Mouse (Mus musculus) neural tube, embryonic 11.5 days (tissue): ENCODE measurements around the gene Slc12a8. TPM values are rescaled to one million over a fixed set of nuclear protein-coding genes. Genes with fewer than 3 reads are reported as not detected.

Experiments used
- ATAC-seq: fragments of 200-750 bp; cut with Nextera tagmentation; 2 replicates; pipeline ENCODE4 v1.8.0; 2017; ENCODE audit warnings: moderate number of reproducible peaks, mild to moderate bottlenecking, moderate TSS enrichment, moderate library complexity; ENCODE audit not compliant: insufficient read depth, low FRiP score, low TSS enrichment
- DNase-seq: peaks from one replicate; pipeline ENCODE4 v3.0.0-alpha.2; 2015; ENCODE audit warnings: low spot score
- H3K27ac ChIP-seq: fragments of 300-500 bp; sonication (generic); 2 replicates; pipeline ENCODE4 v1.5.1; 2014; ENCODE audit warnings: low read depth, mild to moderate bottlenecking, low read length
- H3K27me3 ChIP-seq: fragments of 300-500 bp; sonication (generic); 2 replicates; pipeline ENCODE4 v1.6.1; 2014; ENCODE audit warnings: mild to moderate bottlenecking, low read length, mixed read lengths; ENCODE audit not compliant: control insufficient read depth, insufficient read depth
- H3K36me3 ChIP-seq: fragments of 300-500 bp; sonication (generic); 2 replicates; pipeline ENCODE4 v1.6.1; 2014; ENCODE audit warnings: mild to moderate bottlenecking, low read length, moderate library complexity, mixed read lengths; ENCODE audit not compliant: control insufficient read depth, insufficient read depth
- H3K4me1 ChIP-seq: fragments of 300-500 bp; sonication (generic); 2 replicates; pipeline ENCODE4 v1.6.1; 2014; ENCODE audit warnings: low read length, mixed read lengths; ENCODE audit not compliant: control insufficient read depth, insufficient read depth
- H3K4me2 ChIP-seq: fragments of 300-500 bp; sonication (generic); 2 replicates; pipeline ENCODE4 v1.6.1; 2014; ENCODE audit warnings: low read depth, mild to moderate bottlenecking, moderate library complexity
- H3K4me3 ChIP-seq: fragments of 300-500 bp; sonication (generic); 2 replicates; pipeline ENCODE4 v1.5.1; 2014; ENCODE audit warnings: low read depth, low read length
- H3K9ac ChIP-seq: fragments of 300-500 bp; sonication (generic); 2 replicates; pipeline ENCODE4 v1.6.1; 2014; ENCODE audit warnings: mild to moderate bottlenecking, low read length
- H3K9me3 ChIP-seq: fragments of 300-500 bp; sonication (generic); 2 replicates; pipeline ENCODE4 v1.6.1; 2016; ENCODE audit warnings: low read length; ENCODE audit not compliant: control insufficient read depth
- WGBS: fragments of 180-500 bp; shearing (Covaris S2); extraction: QIAGEN DNeasy Blood & Tissue Kit; methylation state at CpG from one replicate; pipeline ENCODE4 v1.1.7; 2014; 5-methylcytosine and 5-hydroxymethylcytosine counted together
- polyA plus RNA-seq: library from polyadenylated mRNA; unstranded; fragments of >200 nt; fragmentation: Nextera tagmentation; extraction: Ambion mirVana; gene quantifications from 2 replicates; pipeline ENCODE4 v1.2.1, GENCODE M21; 2014

Gene Slc12a8
- 0.78 and 1.1 TPM in 2 replicates for polyA plus RNA-seq

- peak within 1 kb of the TSS; percentile 42 for H3K4me2 ChIP-seq
- H3K4me1 ChIP-seq, result 0 out of 2 replicates have a peak, but pooled peaks cover 12% of the 10 kb centered on the region
- H3K9ac ChIP-seq, result peak within 1 kb of the TSS; percentile 47
- H3K36me3 ChIP-seq, result no peaks in the 10 kb centered on the region
- no peaks in the 10 kb centered on the region for H3K9me3 ChIP-seq
- no peak within 1 kb of the TSS for H3K27ac ChIP-seq
- DNase-seq (no peak), ATAC-seq (0 out of 2 replicates have a peak, but pooled peaks have one; percentile 27)
- H3K4me3 ChIP-seq, result peak within 1 kb of the TSS; percentile 20
- 4% methylated on average over 26 of the region's 27 CpGs for WGBS
- H3K27me3 ChIP-seq, result no peaks in the 10 kb centered on the region
Measured at GRCm38 (mm10) chr16:33516807-33517565, at the start of gene Slc12a8. Slc12a8 (plus strand) TSS chr16:33517328.

- no peak overlapping the region for H3K4me2 ChIP-seq
- H3K27me3 ChIP-seq, result no peaks in the 10 kb centered on the region
- H3K4me3 ChIP-seq, result no peak overlapping the region
- peaks cover 2% of the 10 kb centered on the region; the same call in 1 of the 2 replicates for H3K4me1 ChIP-seq
- H3K9me3 ChIP-seq, result no peaks in the 10 kb centered on the region
- no peak for DNase-seq
- no peak overlapping the region for H3K27ac ChIP-seq
- no peak for ATAC-seq
- H3K9ac ChIP-seq, result no peak overlapping the region
- 77% methylated on average over 6 of the region's 6 CpGs for WGBS
- H3K36me3 ChIP-seq, result peaks cover 2% of the 10 kb centered on the region; the same call in 1 of the 2 replicates
Measured at GRCm38 (mm10) chr16:33467451-33467850, 49.7 kb upstream of the Slc12a8 start.

- no peak for ATAC-seq
- H3K27ac ChIP-seq, result no peak overlapping the region
- H3K36me3 ChIP-seq, result peaks cover 2% of the 10 kb centered on the region; the same call in 1 of the 2 replicates
Measured at GRCm38 (mm10) chr16:33469973-33470372, 47.2 kb upstream of the Slc12a8 start.

GRCm38 (mm10) chr16:33474381-33474780 is 42.7 kb upstream of the Slc12a8 start:
- H3K4me1 ChIP-seq, result no peaks in the 10 kb centered on the region
- H3K27me3 ChIP-seq, result no peaks in the 10 kb centered on the region
- H3K4me3 ChIP-seq, result no peak overlapping the region
- no peak overlapping the region for H3K27ac ChIP-seq
- no peak overlapping the region for H3K4me2 ChIP-seq
- H3K9ac ChIP-seq, result no peak overlapping the region
- no peak for ATAC-seq
- H3K36me3 ChIP-seq, result peaks cover 5% of the 10 kb centered on the region
- DNase-seq, result no peak
- 97% methylated on average over 6 of the region's 6 CpGs for WGBS
- H3K9me3 ChIP-seq, result no peaks in the 10 kb centered on the region

More at GRCm38 (mm10) chr16:33469973-33470372, 47.2 kb upstream of the Slc12a8 start:
- no peak overlapping the region for H3K4me2 ChIP-seq
- no peaks in the 10 kb centered on the region for H3K4me1 ChIP-seq
- no peaks in the 10 kb centered on the region for H3K9me3 ChIP-seq
- no peaks in the 10 kb centered on the region for H3K27me3 ChIP-seq
- no peak for DNase-seq
- H3K4me3 ChIP-seq, result no peak overlapping the region
- H3K9ac ChIP-seq, result no peak overlapping the region

GRCm38 (mm10) chr16:33479926-33480325 is 37.2 kb upstream of the Slc12a8 start:
- ATAC-seq, result no peak
- H3K9ac ChIP-seq, result no peak overlapping the region
- no peaks in the 10 kb centered on the region for H3K27me3 ChIP-seq
- H3K4me3 ChIP-seq, result no peak overlapping the region
- H3K36me3 ChIP-seq, result peaks cover 7% of the 10 kb centered on the region
- no peaks in the 10 kb centered on the region for H3K9me3 ChIP-seq
- no peak overlapping the region for H3K4me2 ChIP-seq
- H3K4me1 ChIP-seq, result no peaks in the 10 kb centered on the region
- H3K27ac ChIP-seq, result no peak overlapping the region
- no peak for DNase-seq

GRCm38 (mm10) chr16:33481148-33481547 is 36.0 kb upstream of the Slc12a8 start:
- ATAC-seq (no peak), DNase-seq (peak; percentile 23)
- 95% methylated on average over 2 of the region's 2 CpGs for WGBS
- H3K27ac ChIP-seq, result no peak overlapping the region
- no peak overlapping the region for H3K4me2 ChIP-seq
- no peaks in the 10 kb centered on the region for H3K27me3 ChIP-seq
- H3K9ac ChIP-seq, result no peak overlapping the region
- H3K9me3 ChIP-seq, result no peaks in the 10 kb centered on the region
- H3K36me3 ChIP-seq, result peaks cover 3% of the 10 kb centered on the region; the same call in 1 of the 2 replicates
- no peak overlapping the region for H3K4me3 ChIP-seq
- H3K4me1 ChIP-seq, result no peaks in the 10 kb centered on the region

GRCm38 (mm10) chr16:33482309-33482708 is 34.8 kb upstream of the Slc12a8 start:
- ATAC-seq (no peak), DNase-seq (no peak)
- Histone ChIP-seq H3K9ac (no peak overlapping the region), H3K27me3 (no peaks in the 10 kb centered on the region), H3K9me3 (no peaks in the 10 kb centered on the region), H3K4me3 (no peak overlapping the region), H3K27ac (no peak overlapping the region), H3K4me2 (no peak overlapping the region), H3K36me3 (peaks cover 2% of the 10 kb centered on the region; the same call in 1 of the 2 replicates), H3K4me1 (no peaks in the 10 kb centered on the region)
- 92% methylated on average over 3 of the region's 3 CpGs for WGBS

GRCm38 (mm10) chr16:33487709-33488108 is 29.4 kb upstream of the Slc12a8 start:
- H3K9ac ChIP-seq, result no peak overlapping the region

GRCm38 (mm10) chr16:33494374-33494773 is 22.8 kb upstream of the Slc12a8 start:
- Histone ChIP-seq H3K4me3 (no peak overlapping the region), H3K9me3 (no peaks in the 10 kb centered on the region), H3K4me2 (no peak overlapping the region), H3K36me3 (peaks cover 11% of the 10 kb centered on the region), H3K4me1 (no peaks in the 10 kb centered on the region), H3K27me3 (no peaks in the 10 kb centered on the region), H3K9ac (no peak overlapping the region), H3K27ac (no peak overlapping the region)
- ATAC-seq (no peak), DNase-seq (no peak)
- WGBS, result 92% methylated on average over 4 of the region's 4 CpGs

More at GRCm38 (mm10) chr16:33487709-33488108, 29.4 kb upstream of the Slc12a8 start:
- no peak overlapping the region for H3K27ac ChIP-seq
- ATAC-seq (no peak), DNase-seq (no peak)
- 92% methylated on average over 4 of the region's 4 CpGs for WGBS
- H3K9me3 ChIP-seq, result no peaks in the 10 kb centered on the region
- H3K4me1 ChIP-seq, result no peaks in the 10 kb centered on the region
- H3K4me2 ChIP-seq, result no peak overlapping the region
- no peak overlapping the region for H3K4me3 ChIP-seq
- H3K27me3 ChIP-seq, result no peaks in the 10 kb centered on the region
- H3K36me3 ChIP-seq, result peaks cover 7% of the 10 kb centered on the region
